Mouse (Mus musculus) hindbrain, embryonic 16.5 days (tissue): Measurements from ENCODE around the gene Olfr1383. TPM values are rescaled to one million over a fixed set of nuclear protein-coding genes. Genes with fewer than 3 reads are reported as not detected.
"Not testable (repeated sequence)": the region's sequence is repeated elsewhere in the genome, so short reads cannot be mapped to it uniquely, and the experiment has no call there.

ENCODE experiments used
- ATAC-seq: fragments of 200-750 bp; cut with Nextera tagmentation; 2 replicates; pipeline ENCODE4 v1.8.0; 2017; ENCODE audit warnings: moderate TSS enrichment, moderate library complexity
- H3K27ac ChIP-seq: fragments of 300-500 bp; sonication (generic); 2 replicates; pipeline ENCODE4 v1.5.1; 2014; ENCODE audit warnings: low read depth, mild to moderate bottlenecking, control low read depth, low read length, moderate library complexity
- H3K27me3 ChIP-seq: fragments of 300-500 bp; sonication (generic); replicated peaks from 2 replicates; pipeline ENCODE4 v1.6.1; 2014; ENCODE audit warnings: low read length; ENCODE audit not compliant: control insufficient read depth, insufficient read depth
- H3K36me3 ChIP-seq: fragments of 300-500 bp; sonication (generic); 2 replicates; pipeline ENCODE4 v1.6.1; 2014; ENCODE audit warnings: mild to moderate bottlenecking, low read length, moderate library complexity, mixed read lengths; ENCODE audit not compliant: control insufficient read depth, insufficient read depth
- H3K4me1 ChIP-seq: fragments of 300-500 bp; sonication (generic); 2 replicates; pipeline ENCODE4 v1.6.1; 2014; ENCODE audit warnings: low read depth, low read length; ENCODE audit not compliant: control insufficient read depth, insufficient read depth
- H3K4me2 ChIP-seq: fragments of 300-500 bp; sonication (generic); 2 replicates; pipeline ENCODE4 v1.6.1; 2014; ENCODE audit warnings: mild to moderate bottlenecking, low read length, control low read depth, moderate library complexity
- H3K4me3 ChIP-seq: fragments of 300-500 bp; sonication (generic); 2 replicates; pipeline ENCODE4 v1.5.1; 2014; ENCODE audit warnings: mild to moderate bottlenecking, low read length, control low read depth, moderate library complexity
- H3K9ac ChIP-seq: fragments of 300-500 bp; sonication (generic); 2 replicates; pipeline ENCODE4 v1.6.1; 2014; ENCODE audit warnings: low read depth, mild to moderate bottlenecking, control low read depth, low read length, moderate library complexity
- H3K9me3 ChIP-seq: fragments of 300-500 bp; sonication (generic); 2 replicates; pipeline ENCODE4 v1.6.1; 2014; ENCODE audit warnings: mild to moderate bottlenecking, low read length, moderate library complexity; ENCODE audit not compliant: control insufficient read depth
- WGBS: fragments of 180-500 bp; shearing (Covaris S2); extraction: QIAGEN DNeasy Blood & Tissue Kit; methylation state at CpG from one replicate; pipeline ENCODE4 v1.1.7; 2014; 5-methylcytosine and 5-hydroxymethylcytosine counted together
- polyA plus RNA-seq: library from polyadenylated mRNA; unstranded; fragments of >200 nt; fragmentation: Nextera tagmentation; extraction: Ambion mirVana; gene quantifications from 2 replicates; pipeline ENCODE4 v1.2.1, GENCODE M21; 2015

Olfr1383 gene
- not detected in 2 replicates for polyA plus RNA-seq

DNA sequence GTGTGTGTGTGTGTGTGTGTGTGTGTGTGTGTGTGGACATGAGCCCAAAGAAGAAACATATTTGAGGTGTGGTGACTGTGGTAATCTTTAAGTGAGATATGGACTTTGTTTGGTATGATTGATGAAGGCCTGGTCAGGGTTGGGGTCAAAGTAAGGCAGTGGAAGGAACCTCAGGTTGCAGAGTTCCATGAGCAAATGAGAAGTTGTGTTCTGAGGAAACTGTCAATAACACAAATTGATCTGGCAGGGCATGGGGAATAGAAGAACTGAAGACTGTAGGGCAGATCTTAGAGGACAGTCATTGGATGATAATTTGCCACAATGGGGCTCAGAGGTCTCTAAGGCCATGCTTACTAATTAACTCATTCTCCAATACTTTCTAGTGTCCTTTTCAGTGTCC is at the start of gene Olfr1383:
TSS of gene Olfr1383 (plus strand) at position 301 of the 400 bp plus-strand sequence.
- H3K27ac ChIP-seq = no peak within 1 kb of the TSS
- no peaks in the 10 kb centered on the region for H3K36me3 ChIP-seq
- H3K4me3 ChIP-seq = no peak within 1 kb of the TSS
- no peak within 1 kb of the TSS for H3K4me2 ChIP-seq
- H3K9me3 ChIP-seq = no peaks in the 10 kb centered on the region
- no peak for ATAC-seq
- no peaks in the 10 kb centered on the region for H3K27me3 ChIP-seq
- no peaks in the 10 kb centered on the region for H3K4me1 ChIP-seq
- no peak within 1 kb of the TSS for H3K9ac ChIP-seq

DNA sequence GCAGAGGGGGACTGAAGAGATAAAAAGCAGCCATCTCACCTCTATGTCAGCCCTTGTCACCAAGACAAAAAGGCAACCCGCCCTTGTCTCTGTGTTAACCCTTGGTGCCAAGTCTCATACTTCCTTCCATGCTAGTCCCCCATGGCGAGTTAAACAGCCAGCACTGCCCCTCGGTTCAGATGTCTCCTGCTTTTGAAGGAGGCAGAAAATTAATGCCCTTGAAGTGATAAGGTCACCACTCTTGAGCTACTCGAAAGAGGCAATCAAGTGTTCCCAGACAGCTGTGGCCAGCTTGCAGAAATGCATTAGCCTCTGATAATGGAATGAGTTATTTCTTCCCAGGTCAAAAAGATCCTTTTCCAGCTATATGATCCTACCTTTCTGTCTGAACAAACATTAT is 33.5 kb upstream of the Olfr1383 start:
- H3K4me2 ChIP-seq = no peak overlapping the region
- no peaks in the 10 kb centered on the region for H3K36me3 ChIP-seq
- no peak overlapping the region for H3K4me3 ChIP-seq
- no peaks in the 10 kb centered on the region for H3K4me1 ChIP-seq
- no peaks in the 10 kb centered on the region for H3K9me3 ChIP-seq
- no peak overlapping the region for H3K27ac ChIP-seq
- no peak overlapping the region for H3K9ac ChIP-seq
- ATAC-seq = no peak
- WGBS = 53% methylated on average over 4 of the region's 4 CpGs
- H3K27me3 ChIP-seq = no peaks in the 10 kb centered on the region

DNA sequence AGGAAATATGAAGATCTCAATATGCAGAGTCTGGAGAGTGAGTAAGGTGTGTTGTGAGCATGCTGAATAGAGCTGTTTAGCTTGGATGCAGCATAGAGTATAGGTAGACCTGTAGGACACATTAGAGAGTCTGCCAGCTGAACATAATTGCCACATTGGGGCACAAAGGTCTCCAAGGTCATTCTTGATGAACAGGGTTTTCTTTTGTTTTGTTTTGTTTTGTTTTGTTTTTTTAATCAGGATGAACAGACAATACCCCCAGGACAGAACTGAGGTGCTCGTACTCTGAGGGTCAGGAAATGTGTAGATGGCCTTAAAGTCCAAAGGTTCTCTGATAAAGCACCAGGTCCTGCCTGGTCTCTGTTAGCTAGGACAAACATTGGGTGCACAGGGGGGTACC is 30.7 kb upstream of the Olfr1383 start, which contains the start of gene Olfr1385:
TSS of gene Olfr1385 (plus strand) at position 301 of the 400 bp plus-strand sequence.
- not testable (repeated sequence) for H3K4me1 ChIP-seq, H3K27ac ChIP-seq, H3K9me3 ChIP-seq, H3K4me3 ChIP-seq, H3K27me3 ChIP-seq, H3K9ac ChIP-seq, ATAC-seq, H3K4me2 ChIP-seq, H3K36me3 ChIP-seq
- 76% methylated on average over 1 of the region's 1 CpGs for WGBS

DNA sequence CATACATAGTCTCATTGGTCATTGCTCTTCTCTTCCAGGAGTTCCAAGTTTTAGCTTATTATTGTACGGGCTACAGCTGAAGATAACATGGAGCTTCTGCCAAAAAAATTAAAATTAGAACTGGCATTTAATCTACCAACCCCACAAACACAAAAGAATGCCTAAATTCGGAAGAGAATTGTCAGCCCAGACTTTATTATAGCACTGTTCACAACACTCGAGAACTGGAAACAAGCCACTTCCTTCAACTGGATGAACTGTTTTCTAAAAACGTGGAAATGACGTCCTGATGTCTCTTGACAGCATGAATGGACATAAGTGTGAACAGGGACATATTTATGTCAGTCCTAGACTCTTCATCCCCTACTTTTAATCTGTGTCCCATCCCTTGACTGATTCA is 1.4 kb upstream of the Olfr1383 start:
- Histone ChIP-seq H3K4me3 (no peak overlapping the region), H3K4me2 (no peak overlapping the region), H3K9me3 (no peaks in the 10 kb centered on the region), H3K9ac (no peak overlapping the region), H3K36me3 (no peaks in the 10 kb centered on the region), H3K4me1 (no peaks in the 10 kb centered on the region), H3K27ac (no peak overlapping the region), H3K27me3 (no peaks in the 10 kb centered on the region)
- no peak for ATAC-seq
- WGBS = 75% methylated on average over 5 of the region's 5 CpGs

DNA sequence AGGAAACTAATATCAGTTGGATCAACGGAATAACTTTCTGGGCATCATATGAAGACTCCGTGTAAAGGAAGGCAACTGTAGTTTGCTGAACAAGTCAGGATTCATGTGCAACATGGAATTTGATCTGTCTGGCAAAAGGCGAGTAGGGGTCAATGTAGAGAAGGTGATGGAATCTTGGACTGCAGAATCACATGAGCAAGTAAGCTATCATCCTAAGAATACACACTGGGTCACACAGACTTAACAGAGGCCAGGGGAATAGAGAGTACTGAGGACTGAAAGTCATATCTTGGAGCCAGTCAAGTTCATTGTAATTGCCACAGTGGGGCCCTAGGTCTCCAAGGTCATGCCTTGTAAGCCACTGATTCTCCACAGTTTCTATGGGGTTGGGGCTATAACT is 8.5 kb downstream of the Olfr1383 start, which contains the start of gene Olfr1382:
TSS of gene Olfr1382 (plus strand) at position 301 of the 400 bp plus-strand sequence.
- Histone ChIP-seq H3K9ac (no peak within 1 kb of the TSS), H3K27ac (no peak within 1 kb of the TSS), H3K27me3 (no peaks in the 10 kb centered on the region), H3K4me3 (no peak within 1 kb of the TSS), H3K36me3 (no peaks in the 10 kb centered on the region), H3K9me3 (no peaks in the 10 kb centered on the region), H3K4me1 (no peaks in the 10 kb centered on the region), H3K4me2 (no peak within 1 kb of the TSS)
- WGBS = 82% methylated on average over 3 of the region's 3 CpGs
- no peak for ATAC-seq

DNA sequence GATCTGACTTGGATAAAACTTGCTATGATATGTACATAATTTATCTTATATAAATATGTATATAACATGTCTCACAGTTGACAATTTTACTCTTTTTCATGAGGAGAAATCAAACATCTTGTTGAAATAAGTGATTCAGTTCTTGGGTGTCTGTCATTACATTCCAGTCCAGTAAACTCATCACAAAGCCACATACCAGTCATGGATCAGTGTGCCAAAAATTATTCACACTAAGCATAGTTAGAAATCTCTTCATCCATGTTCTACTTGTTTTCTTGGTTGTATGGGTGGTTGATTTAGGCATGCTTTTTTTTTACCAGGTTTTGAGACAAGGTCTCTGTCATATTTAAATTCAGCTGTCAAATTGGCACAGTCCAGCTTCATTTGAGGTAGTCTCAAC is 13.3 kb downstream of the Olfr1383 start:
- ATAC-seq = no peak
- Histone ChIP-seq H3K27me3 (no peaks in the 10 kb centered on the region), H3K4me1 (no peaks in the 10 kb centered on the region), H3K36me3 (no peaks in the 10 kb centered on the region), H3K27ac (no peak overlapping the region), H3K9ac (no peak overlapping the region), H3K9me3 (no peaks in the 10 kb centered on the region), H3K4me3 (no peak overlapping the region), H3K4me2 (no peak overlapping the region)

DNA sequence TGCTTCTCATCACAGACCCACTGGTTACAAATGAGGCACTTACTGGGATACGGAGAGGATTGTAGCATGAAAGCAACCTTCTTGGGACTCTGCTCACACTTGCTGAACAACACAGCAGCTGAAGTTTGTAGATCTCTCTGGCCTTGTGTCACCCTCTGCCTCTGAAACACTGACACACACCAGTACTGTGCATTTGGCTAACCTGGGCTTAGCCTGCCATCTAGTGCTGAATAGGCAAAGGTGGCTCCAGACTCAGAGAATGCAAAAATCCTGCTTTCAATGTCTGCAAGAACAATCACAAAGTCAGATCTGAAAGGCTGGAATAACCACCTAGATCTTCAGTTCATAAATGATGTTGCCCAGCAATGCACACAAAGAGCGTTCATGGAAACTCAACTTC is 17.2 kb downstream of the Olfr1383 start:
- not testable (repeated sequence) for H3K9ac ChIP-seq, H3K36me3 ChIP-seq, H3K9me3 ChIP-seq, H3K4me1 ChIP-seq, H3K27ac ChIP-seq, H3K27me3 ChIP-seq, H3K4me2 ChIP-seq, H3K4me3 ChIP-seq
- ATAC-seq = peak; percentile 87
- WGBS = 93% methylated on average over 2 of the region's 2 CpGs

DNA sequence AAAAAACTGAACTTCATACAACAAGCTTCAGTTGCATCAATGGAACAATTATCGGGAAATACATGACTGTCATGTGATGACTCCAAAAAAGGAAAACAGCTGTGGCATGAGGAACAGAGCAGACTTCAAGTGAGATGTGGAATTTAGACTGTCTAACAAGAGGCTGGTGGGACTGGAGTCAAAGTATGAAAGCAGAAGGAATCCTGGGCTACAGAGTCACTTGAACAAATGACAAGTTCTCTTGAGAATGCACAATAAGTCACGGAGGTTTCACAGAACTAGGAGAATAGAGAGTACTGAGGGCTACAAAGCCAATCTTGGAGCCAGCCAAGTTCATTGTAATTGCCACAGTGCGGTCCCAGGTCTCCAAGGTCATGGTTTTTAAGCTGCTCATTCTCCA is 23.7 kb downstream of the Olfr1383 start, which contains the start of gene Olfr1381:
TSS of gene Olfr1381 (plus strand) at position 301 of the 400 bp plus-strand sequence.
- not testable (repeated sequence) for H3K4me3 ChIP-seq, H3K36me3 ChIP-seq, H3K9me3 ChIP-seq, H3K9ac ChIP-seq, H3K27me3 ChIP-seq, H3K4me1 ChIP-seq, H3K4me2 ChIP-seq, H3K27ac ChIP-seq, ATAC-seq
- WGBS = 49% methylated on average over 3 of the region's 3 CpGs

DNA sequence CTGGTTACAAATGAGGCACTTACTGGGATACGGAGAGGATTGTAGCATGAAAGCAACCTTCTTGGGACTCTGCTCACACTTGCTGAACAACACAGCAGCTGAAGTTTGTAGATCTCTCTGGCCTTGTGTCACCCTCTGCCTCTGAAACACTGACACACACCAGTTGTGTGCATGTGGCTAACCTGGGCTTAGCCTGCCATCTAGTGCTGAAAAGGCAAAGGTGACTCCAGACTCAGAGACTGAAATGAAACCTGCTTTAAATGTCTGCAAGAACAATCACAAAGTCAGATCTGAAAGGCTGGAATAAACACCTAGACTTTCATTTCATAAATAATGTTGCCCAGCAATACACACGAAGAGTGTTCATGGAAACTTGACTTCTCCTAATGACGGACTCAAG is 34.6 kb downstream of the Olfr1383 start:
- WGBS = 80% methylated on average over 3 of the region's 3 CpGs
- ATAC-seq, H3K27ac ChIP-seq, H3K4me1 ChIP-seq, H3K4me3 ChIP-seq, H3K9ac ChIP-seq, H3K36me3 ChIP-seq, H3K9me3 ChIP-seq, H3K27me3 ChIP-seq, H3K4me2 ChIP-seq: not testable (repeated sequence)

DNA sequence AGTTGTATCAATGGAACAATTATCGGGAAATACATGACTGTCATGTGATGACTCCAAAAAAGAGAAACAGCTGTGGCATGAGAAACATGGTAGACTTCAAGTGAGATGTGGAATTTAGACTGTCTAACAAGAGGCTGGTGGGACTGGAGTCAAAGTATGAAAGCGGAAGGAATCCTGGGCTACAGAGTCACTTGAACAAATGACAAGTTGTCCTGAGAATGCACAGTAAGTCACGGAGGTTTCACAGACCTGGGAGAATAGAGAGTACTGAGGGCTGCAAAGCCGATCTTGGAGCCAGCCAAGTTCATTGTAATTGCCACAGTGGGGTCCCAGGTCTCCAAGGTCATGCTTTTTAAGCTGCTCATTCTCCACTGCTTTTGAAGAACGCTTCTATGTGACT is 37.1 kb downstream of the Olfr1383 start, which contains the start of gene Olfr1380:
TSS of gene Olfr1380 (plus strand) at position 301 of the 400 bp plus-strand sequence.
- 57% methylated on average over 5 of the region's 5 CpGs for WGBS
- not testable (repeated sequence) for H3K4me2 ChIP-seq, H3K9me3 ChIP-seq, H3K36me3 ChIP-seq, H3K4me3 ChIP-seq, ATAC-seq, H3K4me1 ChIP-seq, H3K27ac ChIP-seq, H3K27me3 ChIP-seq, H3K9ac ChIP-seq
